Mouse (Mus musculus) small intestine, adult 2 months (tissue): ENCODE data around the gene Irak2. TPM values are rescaled to one million over a fixed set of nuclear protein-coding genes. Genes with fewer than 3 reads are reported as not detected.

Source experiments
- H3K27ac ChIP-seq: fragments of 200-500 bp; 2 replicates; pipeline ENCODE4 v1.5.1; 2012; ENCODE audit warnings: low read depth, low read length, control low read depth, inconsistent platforms; ENCODE audit not compliant: insufficient read depth
- H3K27me3 ChIP-seq: fragments of 200-500 bp; 2 replicates; pipeline ENCODE4 v1.6.1; 2012; ENCODE audit warnings: mild to moderate bottlenecking, moderate library complexity, low read length, inconsistent platforms; ENCODE audit not compliant: control insufficient read depth, insufficient read depth
- H3K36me3 ChIP-seq: fragments of 200-500 bp; 2 replicates; pipeline ENCODE4 v1.6.1; 2012; ENCODE audit warnings: mild to moderate bottlenecking, low read length, control low read depth, inconsistent platforms; ENCODE audit not compliant: control insufficient read depth, insufficient read depth
- H3K4me1 ChIP-seq: fragments of 200-500 bp; 2 replicates; pipeline ENCODE4 v1.6.1; 2012; ENCODE audit warnings: low read length, inconsistent platforms, mixed read lengths; ENCODE audit not compliant: control insufficient read depth, insufficient read depth, insufficient read length
- H3K4me3 ChIP-seq: fragments of 200-500 bp; 2 replicates; pipeline ENCODE4 v1.5.1; 2012; ENCODE audit warnings: low read depth, mild to moderate bottlenecking, control low read depth, inconsistent platforms, low read length, moderate library complexity
- CTCF ChIP-seq: fragments of 200-500 bp; IDR thresholded peaks from 2 replicates; pipeline ENCODE4 v1.5.1; 2012; ENCODE audit warnings: low read depth, mild to moderate bottlenecking, control low read depth, inconsistent platforms, low read length, moderate library complexity, mixed read lengths; ENCODE audit not compliant: insufficient replicate concordance, insufficient read length; ENCODE audit errors: extremely low read depth
- POLR2A ChIP-seq: fragments of 200-500 bp; IDR thresholded peaks from 2 replicates; pipeline ENCODE4 v1.6.1; 2012; ENCODE audit warnings: low read depth, mild to moderate bottlenecking, control low read depth, inconsistent platforms, low read length, moderate library complexity
- WGBS: fragments of 180-500 bp; shearing (Covaris S2); methylation state at CpG from one replicate; pipeline ENCODE4 v1.1.7; 2018; 5-methylcytosine and 5-hydroxymethylcytosine counted together
- polyA plus RNA-seq: library from polyadenylated mRNA; depleted of rRNA; stranded (reverse); fragments of >200 nt; gene quantifications from 2 replicates; pipeline ENCODE4 v1.2.3, GENCODE M21; 2012

Irak2 gene
- polyA plus RNA-seq, 1 experiment, result 97.6 TPM

- Histone ChIP-seq H3K4me1 (peaks cover 20% of the 10 kb centered on the region), H3K27me3 (no peaks in the 10 kb centered on the region), H3K4me3 (peak overlapping the region; percentile 11), H3K27ac (peak overlapping the region; percentile 80), H3K36me3 (peaks cover 55% of the 10 kb centered on the region)
- WGBS, result 5% methylated on average over 14 of the region's 14 CpGs
- TF ChIP-seq CTCF (no peak), POLR2A (no peak)
Observed at GRCm38 (mm10) chr6:113690400-113691083, 52.3 kb downstream of the Irak2 start.

GRCm38 (mm10) chr6:113691084-113691462, 52.8 kb downstream of the Irak2 start:
- Histone ChIP-seq H3K36me3 (peaks cover 52% of the 10 kb centered on the region), H3K27me3 (no peaks in the 10 kb centered on the region), H3K4me1 (peaks cover 23% of the 10 kb centered on the region), H3K4me3 (peak overlapping the region; percentile 11; the same call in 1 of the 2 replicates), H3K27ac (peak overlapping the region; percentile 80)
- 68% methylated on average over 4 of the region's 4 CpGs for WGBS
- TF ChIP-seq POLR2A, result no peak
- TF ChIP-seq CTCF, result no peak

GRCm38 (mm10) chr6:113692661-113693133, 54.4 kb downstream of the Irak2 start:
- Histone ChIP-seq H3K27ac (no peak overlapping the region), H3K4me1 (peaks cover 19% of the 10 kb centered on the region), H3K36me3 (peaks cover 39% of the 10 kb centered on the region), H3K27me3 (no peaks in the 10 kb centered on the region), H3K4me3 (no peak overlapping the region)
- TF ChIP-seq POLR2A (no peak), CTCF (no peak)
- 65% methylated on average over 5 of the region's 5 CpGs for whole genome bisulfite sequencing

- H3K4me3 ChIP-seq, result no peak overlapping the region
- peaks cover 34% of the 10 kb centered on the region for H3K36me3 ChIP-seq
- TF ChIP-seq CTCF (no peak), POLR2A (no peak)
- H3K4me1 ChIP-seq, result peaks cover 19% of the 10 kb centered on the region
- 88% methylated on average over 5 of the region's 5 CpGs for WGBS
- H3K27me3 ChIP-seq, result no peaks in the 10 kb centered on the region
- H3K27ac ChIP-seq, result no peak overlapping the region
Observed at GRCm38 (mm10) chr6:113693377-113693776, 55.1 kb downstream of the Irak2 start.

- Histone ChIP-seq H3K27ac (no peak overlapping the region), H3K36me3 (peaks cover 28% of the 10 kb centered on the region), H3K4me1 (peaks cover 13% of the 10 kb centered on the region), H3K4me3 (no peak overlapping the region), H3K27me3 (no peaks in the 10 kb centered on the region)
- TF ChIP-seq CTCF (no peak), POLR2A (no peak)
- 63% methylated on average over 1 of the region's 1 CpGs for WGBS
Observed at GRCm38 (mm10) chr6:113695203-113695602, 56.9 kb downstream of the Irak2 start.

- Histone ChIP-seq H3K36me3 (peaks cover 28% of the 10 kb centered on the region), H3K27ac (peak overlapping the region; percentile 78), H3K4me3 (no peak overlapping the region), H3K4me1 (peaks cover 10% of the 10 kb centered on the region), H3K27me3 (no peaks in the 10 kb centered on the region)
- no peak for TF ChIP-seq POLR2A
- TF ChIP-seq CTCF, result no peak
- WGBS, result 25% methylated on average over 4 of the region's 4 CpGs
Observed at GRCm38 (mm10) chr6:113695766-113696355, 57.6 kb downstream of the Irak2 start.

GRCm38 (mm10) chr6:113696582-113697221, 58.4 kb downstream of the Irak2 start, which contains the start of gene Tatdn2:
TSS of gene Tatdn2 (plus strand) at chr6:113697050.
- H3K36me3 ChIP-seq, result peaks cover 30% of the 10 kb centered on the region
- WGBS, result under 1% methylated on average over 58 of the region's 58 CpGs

More at GRCm38 (mm10) chr6:113696582-113697221, 58.4 kb downstream of the Irak2 start, which contains the start of gene Tatdn2:
- H3K27me3 ChIP-seq, result no peaks in the 10 kb centered on the region
- peak; percentile 1; the same call in 1 of the 2 replicates for TF ChIP-seq POLR2A
- no peak for TF ChIP-seq CTCF
- H3K4me1 ChIP-seq, result peaks cover 6% of the 10 kb centered on the region; the same call in 1 of the 2 replicates
- H3K27ac ChIP-seq, result peak within 1 kb of the TSS; percentile 92
- H3K4me3 ChIP-seq, result peak within 1 kb of the TSS; percentile 95
